Mouse (Mus musculus) limb, embryonic 12.5 days (tissue): ENCODE data around the gene Rer1. TPM values are rescaled to one million over a fixed set of nuclear protein-coding genes. Genes with fewer than 3 reads are reported as not detected.

ENCODE experiments used
- ATAC-seq: fragments of 200-750 bp; cut with Nextera tagmentation; 2 replicates; pipeline ENCODE4 v1.8.0; 2017; ENCODE audit warnings: low read depth, moderate TSS enrichment; ENCODE audit not compliant: insufficient number of reproducible peaks, insufficient read depth, low FRiP score, low TSS enrichment
- H3K27ac ChIP-seq: fragments of 300-500 bp; sonication (generic); 2 replicates; pipeline ENCODE4 v1.5.1; 2016; ENCODE audit warnings: mild to moderate bottlenecking, moderate library complexity
- H3K27me3 ChIP-seq: fragments of 300-500 bp; sonication (generic); 2 replicates; pipeline ENCODE4 v1.6.1; 2016; ENCODE audit warnings: mild to moderate bottlenecking, moderate library complexity
- H3K36me3 ChIP-seq: fragments of 300-500 bp; sonication (generic); 2 replicates; pipeline ENCODE4 v1.6.1; 2016; ENCODE audit warnings: mild to moderate bottlenecking, moderate library complexity
- H3K4me1 ChIP-seq: fragments of 300-500 bp; sonication (generic); replicated peaks from 2 replicates; pipeline ENCODE4 v1.6.1; 2016
- H3K4me2 ChIP-seq: fragments of 300-500 bp; sonication (generic); 2 replicates; pipeline ENCODE4 v1.6.1; 2016; ENCODE audit warnings: mild to moderate bottlenecking, moderate library complexity
- H3K4me3 ChIP-seq: fragments of 300-500 bp; sonication (generic); replicated peaks from 2 replicates; pipeline ENCODE4 v1.5.1; 2016; ENCODE audit warnings: mild to moderate bottlenecking
- H3K9ac ChIP-seq: fragments of 300-500 bp; sonication (generic); replicated peaks from 2 replicates; pipeline ENCODE4 v1.6.1; 2016; ENCODE audit warnings: mild to moderate bottlenecking, moderate library complexity
- H3K9me3 ChIP-seq: fragments of 300-500 bp; sonication (generic); 2 replicates; pipeline ENCODE4 v1.6.1; 2016; ENCODE audit warnings: mild to moderate bottlenecking, moderate library complexity
- WGBS: fragments of 180-500 bp; shearing (Covaris S2); methylation state at CpG from one replicate; pipeline ENCODE4 v1.1.7; 2016; 5-methylcytosine and 5-hydroxymethylcytosine counted together
- polyA plus RNA-seq: library from polyadenylated mRNA; unstranded; fragments of >200 nt; fragmentation: Nextera tagmentation; extraction: Ambion mirVana; gene quantifications from 2 replicates; pipeline ENCODE4 v1.2.1, GENCODE M21; 2016

Gene Rer1
- polyA plus RNA-seq, 1 experiment from 2014 or later: 141 TPM

DNA sequence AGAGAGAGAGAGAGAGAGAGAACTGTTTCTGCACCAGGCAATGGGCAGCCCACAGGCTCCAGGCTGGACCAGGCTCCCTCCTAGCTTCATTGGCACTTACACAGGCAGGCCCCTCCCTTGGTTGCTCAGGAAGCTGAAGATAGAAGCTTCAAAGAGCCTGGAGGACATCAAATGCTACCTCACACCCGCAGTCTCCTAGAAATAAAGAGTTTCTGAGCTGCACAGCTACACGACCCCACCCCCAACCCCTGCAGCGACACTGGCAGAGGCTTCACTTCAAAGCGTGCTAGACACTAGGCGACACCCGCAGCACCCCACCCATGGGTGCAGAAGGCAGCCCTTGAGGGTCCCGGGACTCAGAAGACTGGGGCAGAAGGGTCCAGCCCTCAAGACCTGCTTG, 36.1 kb downstream of the Rer1 start:
- H3K9ac ChIP-seq: no peak overlapping the region
- H3K36me3 ChIP-seq: no peaks in the 10 kb centered on the region
- H3K27me3 ChIP-seq: peaks cover 52% of the 10 kb centered on the region
- no peak overlapping the region for H3K27ac ChIP-seq
- H3K4me3 ChIP-seq: no peak overlapping the region
- H3K9me3 ChIP-seq: no peaks in the 10 kb centered on the region
- no peaks in the 10 kb centered on the region for H3K4me1 ChIP-seq
- H3K4me2 ChIP-seq: no peak overlapping the region
- WGBS: 60% methylated on average over 7 of the region's 7 CpGs
- no peak for ATAC-seq

GRCm38 (mm10) chr4:155046636-155047035, 39.5 kb downstream of the Rer1 start:
- 83% methylated on average over 14 of the region's 14 CpGs for WGBS
- no peak for ATAC-seq
- no peak overlapping the region for H3K9ac ChIP-seq
- H3K4me2 ChIP-seq: no peak overlapping the region
- H3K4me3 ChIP-seq: no peak overlapping the region
- no peak overlapping the region for H3K27ac ChIP-seq
- H3K27me3 ChIP-seq: peaks cover 73% of the 10 kb centered on the region
- H3K4me1 ChIP-seq: peaks cover 8% of the 10 kb centered on the region
- no peaks in the 10 kb centered on the region for H3K36me3 ChIP-seq
- no peaks in the 10 kb centered on the region for H3K9me3 ChIP-seq

DNA sequence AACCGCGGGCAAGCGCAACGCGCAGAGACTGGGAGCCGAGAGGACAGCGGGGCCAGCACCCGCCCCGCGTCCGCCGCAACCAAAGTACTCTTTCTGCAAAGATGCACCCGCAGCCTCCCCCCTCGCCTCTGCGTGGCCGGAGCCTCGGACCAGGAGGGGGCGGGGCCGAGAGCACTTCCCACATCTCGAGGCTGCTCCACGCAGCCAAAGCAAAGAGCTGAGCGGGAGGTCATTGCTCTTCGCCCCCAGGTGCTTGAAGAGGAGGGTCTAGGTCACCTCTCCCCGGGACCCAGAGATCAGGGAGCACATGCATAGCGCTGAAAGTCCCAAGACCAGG, 42.9 kb downstream of the Rer1 start:
- Histone ChIP-seq H3K27ac (no peak overlapping the region), H3K27me3 (peaks cover 96% of the 10 kb centered on the region), H3K36me3 (no peaks in the 10 kb centered on the region), H3K9me3 (no peaks in the 10 kb centered on the region), H3K9ac (peak overlapping the region; percentile 53), H3K4me3 (peak overlapping the region; percentile 44), H3K4me1 (peaks cover 8% of the 10 kb centered on the region), H3K4me2 (peak overlapping the region; percentile 77)
- WGBS: under 1% methylated on average over 25 of the region's 25 CpGs
- ATAC-seq: no peak

- WGBS: 2% methylated on average over 64 of the region's 65 CpGs
- Histone ChIP-seq H3K9me3 (no peaks in the 10 kb centered on the region), H3K27me3 (peaks cover 96% of the 10 kb centered on the region), H3K9ac (peak overlapping the region; percentile 53), H3K36me3 (no peaks in the 10 kb centered on the region), H3K4me2 (peak overlapping the region; percentile 77), H3K4me3 (peak overlapping the region; percentile 44), H3K27ac (no peak overlapping the region), H3K4me1 (peaks cover 8% of the 10 kb centered on the region)
- ATAC-seq: no peak
These were observed 43.4 kb downstream of the Rer1 start for GRCm38 (mm10) chr4:155042606-155043288.

DNA sequence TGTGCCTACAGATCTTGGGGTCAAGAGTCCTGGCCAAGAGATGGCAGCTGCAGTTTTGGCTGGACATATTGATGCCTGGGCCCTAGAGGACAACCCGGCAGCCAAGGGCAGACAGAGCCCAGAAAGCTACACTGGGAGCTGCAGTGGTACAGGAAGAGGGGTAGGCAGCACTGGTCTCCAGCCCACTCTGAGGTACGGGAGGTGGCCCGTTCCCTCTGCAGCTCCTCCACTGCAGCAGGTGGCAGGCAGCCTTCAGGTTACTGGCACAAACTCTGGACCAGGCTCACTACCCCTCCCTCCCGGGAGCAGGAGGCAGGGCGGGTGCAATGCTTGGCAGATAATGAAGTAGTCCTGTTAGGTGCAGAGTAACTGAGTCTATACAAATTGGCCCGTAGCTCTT, 45.5 kb downstream of the Rer1 start:
- WGBS: 69% methylated on average over 6 of the region's 6 CpGs
- Histone ChIP-seq H3K27ac (no peak overlapping the region), H3K4me1 (peaks cover 8% of the 10 kb centered on the region)

GRCm38 (mm10) chr4:155040197-155040596, 46.0 kb downstream of the Rer1 start:
- Histone ChIP-seq H3K9me3 (no peaks in the 10 kb centered on the region), H3K36me3 (no peaks in the 10 kb centered on the region), H3K4me1 (peaks cover 8% of the 10 kb centered on the region), H3K4me3 (no peak overlapping the region), H3K27me3 (peaks cover 92% of the 10 kb centered on the region), H3K9ac (no peak overlapping the region), H3K27ac (no peak overlapping the region), H3K4me2 (no peak overlapping the region)
- ATAC-seq: no peak
- WGBS: 55% methylated on average over 9 of the region's 9 CpGs

More for the DNA sequence above, 45.5 kb downstream of the Rer1 start:
- H3K36me3 ChIP-seq: no peaks in the 10 kb centered on the region
- H3K4me3 ChIP-seq: no peak overlapping the region
- ATAC-seq: no peak
- H3K27me3 ChIP-seq: peaks cover 94% of the 10 kb centered on the region
- H3K9me3 ChIP-seq: no peaks in the 10 kb centered on the region
- H3K9ac ChIP-seq: no peak overlapping the region
- H3K4me2 ChIP-seq: no peak overlapping the region

DNA sequence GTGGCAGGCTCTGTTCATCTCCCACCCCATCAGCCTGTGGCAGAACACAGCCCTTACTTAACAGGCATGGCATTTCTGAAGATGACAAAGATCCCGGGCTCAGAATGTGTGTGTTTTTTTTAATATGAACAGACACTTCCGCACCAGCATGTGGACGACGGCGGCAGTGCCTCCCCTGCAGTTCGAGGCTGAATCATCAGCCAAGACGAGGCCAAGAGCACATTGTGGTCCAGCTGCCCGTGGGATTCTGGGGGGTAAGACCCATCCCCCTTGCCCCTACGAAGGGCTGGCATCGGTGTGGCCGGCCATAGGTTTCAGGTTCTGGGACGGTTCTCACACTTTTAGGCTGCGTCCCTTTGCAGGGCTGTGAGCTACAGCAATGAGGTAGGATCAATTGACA, 51.4 kb downstream of the Rer1 start:
- H3K9ac ChIP-seq: no peak overlapping the region
- no peak for ATAC-seq
- H3K4me3 ChIP-seq: no peak overlapping the region
- 0 out of 2 replicates have a peak, but pooled peaks cover 12% of the 10 kb centered on the region for H3K4me1 ChIP-seq
- no peaks in the 10 kb centered on the region for H3K9me3 ChIP-seq
- H3K4me2 ChIP-seq: no peak overlapping the region
- H3K27ac ChIP-seq: no peak overlapping the region
- H3K27me3 ChIP-seq: peaks cover 79% of the 10 kb centered on the region
- WGBS: 67% methylated on average over 13 of the region's 13 CpGs
- H3K36me3 ChIP-seq: no peaks in the 10 kb centered on the region

DNA sequence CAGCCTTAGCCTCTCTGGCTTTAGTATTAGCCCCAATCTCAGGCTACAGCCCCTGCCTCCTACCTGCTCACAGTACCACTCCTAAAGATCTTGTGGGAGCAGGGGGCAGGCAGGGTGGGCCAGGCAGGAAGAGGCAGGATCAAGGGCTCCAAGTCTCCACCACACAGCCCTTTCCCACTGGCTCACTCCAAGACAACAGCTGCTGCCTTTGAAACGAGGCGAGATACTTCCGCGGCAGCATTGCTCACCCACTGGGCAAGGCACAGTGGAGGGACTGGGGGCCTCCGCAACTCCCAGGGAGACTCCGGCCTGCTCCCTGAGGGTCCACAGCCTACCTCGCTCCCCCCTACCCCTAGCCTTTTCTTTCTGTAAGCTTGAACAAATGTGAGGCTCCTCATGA, 52.0 kb downstream of the Rer1 start:
- no peaks in the 10 kb centered on the region for H3K9me3 ChIP-seq
- no peak overlapping the region for H3K27ac ChIP-seq
- no peak for ATAC-seq
- H3K4me3 ChIP-seq: no peak overlapping the region
- 0 out of 2 replicates have a peak, but pooled peaks cover 12% of the 10 kb centered on the region for H3K4me1 ChIP-seq
- 27% methylated on average over 7 of the region's 7 CpGs for WGBS
- no peak overlapping the region for H3K4me2 ChIP-seq
- H3K9ac ChIP-seq: no peak overlapping the region
- no peaks in the 10 kb centered on the region for H3K36me3 ChIP-seq
- peaks cover 74% of the 10 kb centered on the region for H3K27me3 ChIP-seq

DNA sequence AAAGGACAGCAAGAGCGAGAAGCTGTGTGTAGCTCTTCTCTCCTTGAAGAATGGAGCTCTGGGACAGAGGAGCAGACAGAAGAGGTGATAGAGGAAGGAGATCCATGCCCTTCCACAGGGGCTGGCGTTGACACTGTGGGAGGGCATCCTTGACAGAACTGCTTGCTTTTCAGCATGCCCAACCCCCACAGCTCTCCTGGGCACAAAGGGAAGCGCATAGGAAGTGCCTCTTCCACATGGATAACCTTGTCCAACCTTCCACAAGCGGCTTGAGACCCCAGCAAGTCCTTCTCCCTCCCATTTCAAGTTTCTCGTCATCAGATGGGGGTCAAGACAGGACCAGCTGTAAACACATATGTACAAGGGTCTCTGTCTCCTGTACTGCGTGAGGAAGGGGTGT, 53.1 kb downstream of the Rer1 start:
- Histone ChIP-seq H3K27me3 (peaks cover 67% of the 10 kb centered on the region), H3K9ac (no peak overlapping the region), H3K9me3 (no peaks in the 10 kb centered on the region), H3K4me2 (no peak overlapping the region), H3K4me1 (0 out of 2 replicates have a peak, but pooled peaks cover 12% of the 10 kb centered on the region), H3K27ac (no peak overlapping the region), H3K4me3 (no peak overlapping the region), H3K36me3 (no peaks in the 10 kb centered on the region)
- WGBS: 44% methylated on average over 6 of the region's 6 CpGs
- no peak for ATAC-seq

DNA sequence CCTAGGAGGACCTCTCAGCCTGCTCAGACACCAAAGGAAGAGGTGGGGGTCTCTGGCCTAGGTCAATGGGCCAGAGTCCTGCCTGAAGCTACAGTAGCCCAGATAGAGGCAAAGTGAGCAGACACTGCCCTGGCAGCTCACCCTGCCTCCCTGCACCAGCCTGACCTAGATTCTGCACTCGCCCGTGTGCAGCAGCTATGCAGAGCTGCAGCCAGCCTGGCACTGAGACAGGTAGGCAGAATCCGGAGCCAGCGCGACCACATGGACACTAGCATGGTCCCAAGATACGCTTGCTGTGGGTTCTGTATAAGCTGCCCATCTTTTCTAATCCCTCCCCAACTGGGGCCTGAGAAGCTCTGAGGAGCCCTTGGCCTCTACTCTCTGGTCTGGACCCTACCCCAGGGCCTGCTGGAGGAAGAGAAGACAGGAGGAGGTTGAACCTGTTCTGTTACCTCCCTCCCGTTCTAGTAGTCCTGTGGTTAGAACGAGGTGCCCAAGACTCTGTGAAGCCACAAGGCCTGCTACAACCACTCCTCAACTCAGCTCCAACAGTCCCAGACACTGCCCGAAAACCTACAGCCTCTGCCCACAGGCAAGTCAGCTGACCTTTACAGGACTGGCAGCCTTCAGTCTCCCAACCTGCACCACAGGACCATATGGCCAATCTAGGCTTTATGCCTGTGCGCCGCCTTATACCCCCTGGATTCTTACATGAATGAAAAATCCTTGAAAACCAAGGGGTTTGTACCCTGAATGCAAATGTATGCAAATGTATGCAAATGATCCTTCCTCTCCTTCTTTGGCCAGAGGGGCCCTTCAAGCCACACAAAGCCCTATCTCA, 61.8 kb downstream of the Rer1 start:
- Histone ChIP-seq H3K4me3 (no peak overlapping the region), H3K4me1 (peaks cover 14% of the 10 kb centered on the region), H3K9me3 (no peaks in the 10 kb centered on the region), H3K36me3 (no peaks in the 10 kb centered on the region), H3K27ac (no peak overlapping the region), H3K9ac (no peak overlapping the region), H3K27me3 (0 out of 2 replicates have a peak, but pooled peaks cover 8% of the 10 kb centered on the region), H3K4me2 (no peak overlapping the region)
- WGBS: 84% methylated on average over 11 of the region's 11 CpGs
- ATAC-seq: no peak
